ENCODE assay signal across 10 mouse cellular contexts in genomic region chr14:58018869-58019268, GRCm38 (mm10). TPM values are rescaled to one million over a fixed set of nuclear protein-coding genes. Genes with fewer than 3 reads are reported as not detected.
DNase-seq lines count a peak whose midpoint lies in the region; ATAC-seq and TF ChIP-seq lines count a peak whose summit lies in the region.
"Had no signal": no experiment of that assay in that cellular context is flagged by ENCODE, and none has a peak within 500 bp of the region (broad histone marks: within the 10 kb centered on the region; RNA-seq: fewer than 3 reads in every experiment).

No protein-coding gene starts in this region.

- no peak for DNase-seq in layer of hippocampus, adult 2 months (ENCODE audit: low spot score in 2 of 2)
- DNase-seq in layer of hippocampus, postnatal 10 days (ENCODE audit: low spot score in 2 of 2) = no peak
- peak; percentile 40 for DNase-seq in NIH3T3 (ENCODE audit: low read depth)
- DNase-seq in embryo, embryonic 11 days = peak; percentile 52
- peak; percentile 41 for DNase-seq in lung, postnatal 36 days
- DNase-seq in ovary, adult 18-20 months (ENCODE audit: low spot score) = no peak
- DNase-seq: thymus, postnatal 14 days had no signal

- H3K27ac ChIP-seq in layer of hippocampus, adult 2 months = no peak overlapping the region
- H3K27ac ChIP-seq: limb, embryonic 15.5 days; neural tube, embryonic 12.5 days had no signal

- peak; percentile 62 for TF ChIP-seq CTCF in layer of hippocampus, adult 2 months (conservative IDR thresholded peaks at IDR 0.05)

- no peak; the same call in 1 of the 2 replicates for ATAC-seq in megakaryocyte-erythroid progenitor cell, adult 5-6 weeks (replicated peaks; ENCODE audit: low FRiP score, low TSS enrichment, poor library complexity, severe bottlenecking)

- no peak overlapping the region for H3K4me3 ChIP-seq in layer of hippocampus, adult 2 months
- H3K4me3 ChIP-seq: limb, embryonic 15.5 days; neural tube, embryonic 12.5 days had no signal

RNA-seq across cellular contexts. Expression of gene Micu2, which starts 19.8 kb away (rescaled TPM):
- 10 to 100 TPM; 24.9 to 25.3 TPM for total RNA-seq in layer of hippocampus, adult 2 months (2021)
- total RNA-seq in layer of hippocampus, postnatal 10 days (2021) = 10 to 100 TPM; 33.5 to 34.4 TPM
- total RNA-seq in megakaryocyte-erythroid progenitor cell, adult 5-6 weeks (2014; fragmentation: Nextera tagmentation) = 28.9 and 32.4 TPM in 2 replicates
- total RNA-seq in megakaryocyte-erythroid progenitor cell, adult 5-6 weeks (2017) = 73.5 and 107 TPM in 2 replicates

RNA-seq across cellular contexts. Expression of gene Fgf9, which starts 51.5 kb away (rescaled TPM):
- 10 to 100 TPM; 16.3 to 17.1 TPM for total RNA-seq in layer of hippocampus, adult 2 months (2021)
- 10 to 100 TPM; 15.8 to 16.9 TPM for total RNA-seq in layer of hippocampus, postnatal 10 days (2021)
- total RNA-seq in megakaryocyte-erythroid progenitor cell, adult 5-6 weeks (2014; fragmentation: Nextera tagmentation) = not detected in 2 replicates
- not detected in 2 replicates for total RNA-seq in megakaryocyte-erythroid progenitor cell, adult 5-6 weeks (2017)

Comparison
In these comparisons a context has a peak if more than half of its experiments do, and no peak if none do; other contexts are left out.
1. DNase-seq: peak in NIH3T3 (single experiment), embryo, embryonic 11 days (single experiment) and lung, postnatal 36 days (single experiment); none in layer of hippocampus, adult 2 months (0 of 2), layer of hippocampus, postnatal 10 days (0 of 2) and ovary, adult 18-20 months (single experiment).
2. RNA of gene Fgf9, which starts 51.5 kb away (total RNA-seq): 16.3 to 17.1 TPM in layer of hippocampus, adult 2 months and 15.8 to 16.9 TPM in layer of hippocampus, postnatal 10 days; not detected in megakaryocyte-erythroid progenitor cell, adult 5-6 weeks; every median in the first group is over 10 times any median in the second.